Mouse (Mus musculus) layer of hippocampus, adult 2 months (tissue): ENCODE results near the gene Gm12666. TPM values are rescaled to one million over a fixed set of nuclear protein-coding genes. Genes with fewer than 3 reads are reported as not detected.
"Not testable (repeated sequence)": the region's sequence is repeated elsewhere in the genome, so short reads cannot be mapped to it uniquely, and the experiment has no call there.

Source experiments
- DNase-seq, 2 experiments: peaks; one replicate each; pipeline ENCODE4 v3.0.0; 2022; ENCODE audit warnings: low spot score in 2 of 2
- H3K27ac ChIP-seq: fragments of 200-600 bp; 2 replicates; pipeline ENCODE4 v1.8.1; 2022
- H3K4me3 ChIP-seq: fragments of 200-600 bp; 2 replicates; pipeline ENCODE4 v1.8.1; 2022; ENCODE audit warnings: mild to moderate bottlenecking
- CTCF ChIP-seq: fragments of 200-600 bp; conservative IDR thresholded peaks from 2 replicates; pipeline ENCODE4 v1.8.1; 2022; ENCODE audit warnings: antibody characterized with exemption, mild to moderate bottlenecking, moderate library complexity
- long read RNA-seq, 2 experiments: library from polyadenylated mRNA; stranded (forward); transcript quantifications; one replicate each; pipeline ENCODE4 v2.0.0; 2021; ENCODE audit warnings: borderline mapping rate in 2 of 2
- total RNA-seq, 2 experiments: library from RNA; stranded (reverse); gene quantifications; 2 replicates each; pipeline ENCODE4 v1.2.3; 2021

Gm12666 gene
- total RNA-seq: 1 to 10 TPM; 2.1 to 3.1 TPM
- long read RNA-seq, experiment 1: 0 reads
- long read RNA-seq, experiment 2: 0 reads

DNA sequence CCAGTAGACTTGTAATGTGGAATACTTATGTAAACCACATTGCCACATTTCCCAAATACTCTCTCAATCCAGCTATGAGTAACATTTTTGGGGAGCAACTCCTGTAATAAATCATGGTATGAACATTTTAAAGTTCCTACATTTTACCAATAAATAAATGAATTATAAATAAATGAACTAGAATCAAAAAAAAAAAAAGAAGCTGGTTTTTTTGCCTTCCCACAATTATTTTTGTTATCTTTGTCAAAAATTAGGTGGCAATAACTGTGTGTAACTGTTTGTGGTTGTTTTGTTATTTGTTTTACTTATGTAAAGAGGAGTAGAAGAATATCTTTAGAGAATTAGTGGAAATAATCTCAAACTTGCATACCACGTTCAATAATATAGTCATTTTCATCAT lies at the start of gene Gm12666:
Gm12666 (minus strand) TSS at position 101 of the 400 bp plus-strand sequence.
- H3K27ac ChIP-seq, H3K4me3 ChIP-seq, DNase-seq: not testable (repeated sequence)

DNA sequence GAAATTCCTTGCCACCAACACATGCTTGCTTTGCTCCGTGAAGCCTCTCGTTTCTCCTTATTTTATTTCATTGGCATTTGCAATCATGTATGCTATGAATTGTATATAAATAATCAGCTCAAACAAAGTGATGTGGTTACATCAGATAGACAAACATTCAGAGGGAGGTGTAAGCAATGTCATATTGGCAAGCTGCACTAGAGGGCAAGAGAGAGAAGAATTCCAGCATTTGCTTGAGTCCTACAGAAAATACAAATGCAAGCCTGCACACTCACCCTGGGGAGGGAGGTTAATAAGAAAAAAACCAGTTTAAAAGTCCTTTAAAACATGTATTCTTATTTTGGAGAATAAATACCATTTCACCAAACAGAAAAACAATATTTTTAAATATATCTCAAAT lies 34.8 kb upstream of the Gm12666 start:
- DNase-seq: no peak
- H3K27ac ChIP-seq: no peak overlapping the region
- TF ChIP-seq CTCF: peak; percentile 56
- H3K4me3 ChIP-seq: no peak overlapping the region

- Histone ChIP-seq H3K4me3 (no peak overlapping the region), H3K27ac (no peak overlapping the region)
- TF ChIP-seq CTCF: no peak
- DNase-seq: no peak
These were observed 24.7 kb upstream of the Gm12666 start for GRCm38 (mm10) chr4:92216286-92216685.

GRCm38 (mm10) chr4:92152646-92153045 lies 38.9 kb downstream of the Gm12666 start:
- no peak for DNase-seq
- TF ChIP-seq CTCF: no peak
- H3K4me3 ChIP-seq: no peak overlapping the region
- no peak overlapping the region for H3K27ac ChIP-seq

- Histone ChIP-seq H3K4me3 (no peak within 1 kb of the TSS), H3K27ac (no peak within 1 kb of the TSS)
- no peak for TF ChIP-seq CTCF
- DNase-seq: no peak
These were observed 44.4 kb downstream of the Gm12666 start, which contains the start of gene Izumo3 for GRCm38 (mm10) chr4:92147134-92147533. Gene Izumo3 (minus strand): TSS chr4:92147234.

Other genes with a start within 250 kb of the Gm12666 start
- not detected for gene Izumo3, start 44.5 kb downstream of the Gm12666 start, total RNA-seq